Mouse (Mus musculus): ENCODE results near the gene Ppp1r37. TPM values are rescaled to one million over a fixed set of nuclear protein-coding genes. Genes with fewer than 3 reads are reported as not detected.

Gene Ppp1r37
- polyA plus RNA-seq (2015; fragmentation: Nextera tagmentation; extraction: Ambion mirVana), result 15.1 and 17.8 TPM in 2 replicates

DNA sequence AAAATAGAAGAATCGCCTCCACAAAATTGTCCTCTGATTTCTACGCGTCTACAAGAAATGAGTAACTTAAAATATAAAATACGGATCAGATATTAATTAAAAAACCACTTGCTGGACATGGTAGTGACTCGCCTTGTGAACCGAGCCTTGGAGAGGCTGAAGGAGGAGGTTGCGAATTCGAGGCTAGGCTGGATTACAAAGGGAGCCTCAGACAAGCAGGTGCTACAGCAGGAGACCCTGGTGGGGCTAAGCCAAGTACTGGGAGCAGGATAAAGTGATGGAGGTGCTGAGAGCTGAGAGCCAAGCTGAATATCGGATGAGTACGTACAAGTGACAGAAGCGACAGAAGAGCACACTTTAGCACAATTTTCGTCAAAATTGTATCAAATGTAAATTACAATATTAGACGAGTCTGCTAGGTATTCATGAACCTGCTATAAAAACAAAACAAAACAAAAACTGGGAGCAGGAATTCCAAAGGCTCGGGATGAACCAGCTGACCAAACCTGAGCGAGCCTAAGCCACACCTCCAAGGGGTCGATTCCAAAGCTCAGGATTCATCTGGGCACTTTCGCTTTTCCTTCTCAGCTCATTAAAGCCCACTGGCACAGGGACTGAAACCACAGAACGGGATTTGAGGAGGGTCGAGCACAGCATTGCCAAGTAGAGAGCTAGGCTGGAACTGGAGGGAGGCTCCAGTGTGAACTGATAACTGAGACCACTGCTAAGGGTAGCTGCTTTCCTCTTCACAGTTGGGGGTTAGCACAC lies at the start of gene Ppp1r37:
Gene Ppp1r37, minus strand, starts transcription at position 434 of the 768 bp plus-strand sequence.

DNA sequence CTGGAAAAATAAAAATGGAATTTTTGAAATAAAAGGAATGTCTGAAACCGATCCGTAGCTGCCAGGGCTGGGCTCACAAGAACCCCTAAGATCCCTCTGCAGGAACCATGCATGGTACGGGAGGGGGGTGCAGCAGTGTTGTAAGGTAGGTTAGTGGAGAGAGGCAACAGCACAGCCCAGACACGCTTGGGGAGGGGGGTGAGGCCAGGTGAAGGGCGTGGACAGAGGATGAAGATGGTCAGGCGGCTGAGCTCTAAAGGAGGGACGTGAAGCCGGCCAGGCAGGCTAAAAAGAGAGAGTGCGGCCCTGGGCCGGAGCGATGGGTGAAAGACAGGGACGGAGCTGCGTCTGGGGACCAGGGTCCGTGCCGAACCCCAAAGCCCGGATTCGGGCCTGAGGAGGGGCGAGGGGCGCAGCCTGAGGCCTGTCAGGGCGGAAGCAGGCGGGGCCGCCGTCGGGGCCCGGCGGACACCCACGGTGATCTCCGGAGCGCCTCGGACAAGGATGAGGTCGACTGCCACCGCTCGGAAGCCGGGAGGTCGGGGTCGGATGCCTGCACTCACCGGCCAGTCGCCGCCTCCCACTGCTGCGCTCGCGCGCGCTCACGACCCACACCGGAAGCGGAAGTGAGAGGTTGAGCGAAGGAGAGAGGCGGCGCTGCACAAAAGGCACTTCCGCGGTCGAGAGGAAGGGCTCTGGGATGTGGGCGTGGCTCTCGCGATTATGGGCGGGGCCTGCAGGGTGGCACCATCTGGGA lies 41.2 kb upstream of the Ppp1r37 start, which contains the start of gene Clasrp:
Gene Clasrp, minus strand, starts transcription at position 638 of the 757 bp plus-strand sequence.

DNA sequence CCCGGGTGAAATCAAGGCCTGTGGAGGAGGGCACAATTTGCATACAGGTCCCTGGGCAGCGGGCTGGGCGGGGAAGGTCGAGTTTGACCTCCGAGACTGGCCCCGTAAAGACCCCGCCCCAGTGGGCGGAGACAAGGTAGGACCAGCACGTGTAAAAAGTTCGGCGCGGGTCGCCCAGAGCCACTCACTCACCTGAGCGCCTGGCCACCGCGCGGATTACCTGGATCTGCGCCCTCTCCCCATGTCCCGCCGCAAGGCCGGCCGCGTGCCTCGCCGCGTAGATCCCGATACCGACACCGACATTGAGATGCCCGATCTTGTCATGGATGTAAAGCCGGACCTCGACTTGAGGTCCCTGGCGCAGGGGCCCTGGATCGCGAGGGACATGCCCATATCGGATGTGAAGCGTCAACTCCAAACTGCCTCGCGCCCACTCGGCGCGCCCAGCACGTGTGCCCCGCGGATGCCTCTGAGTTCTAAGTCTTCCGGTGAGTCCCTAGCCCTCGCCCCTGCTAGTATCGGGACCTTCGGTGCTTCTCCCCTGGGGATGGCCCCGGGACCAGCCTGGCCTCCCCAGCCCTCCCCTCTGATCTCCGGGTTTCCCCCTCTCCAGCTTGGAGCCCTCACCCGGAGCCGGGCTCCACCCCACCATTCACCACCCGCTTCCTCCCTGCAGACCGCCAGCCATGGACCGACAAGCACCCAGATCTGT lies 14.4 kb upstream of the Ppp1r37 start, which contains the start of the genes Zfp296 and Gemin7:
Gene Zfp296, plus strand, starts transcription at position 147 of the 712 bp plus-strand sequence.
Gene Gemin7, minus strand, starts transcription at position 455 of the 712 bp plus-strand sequence.

DNA sequence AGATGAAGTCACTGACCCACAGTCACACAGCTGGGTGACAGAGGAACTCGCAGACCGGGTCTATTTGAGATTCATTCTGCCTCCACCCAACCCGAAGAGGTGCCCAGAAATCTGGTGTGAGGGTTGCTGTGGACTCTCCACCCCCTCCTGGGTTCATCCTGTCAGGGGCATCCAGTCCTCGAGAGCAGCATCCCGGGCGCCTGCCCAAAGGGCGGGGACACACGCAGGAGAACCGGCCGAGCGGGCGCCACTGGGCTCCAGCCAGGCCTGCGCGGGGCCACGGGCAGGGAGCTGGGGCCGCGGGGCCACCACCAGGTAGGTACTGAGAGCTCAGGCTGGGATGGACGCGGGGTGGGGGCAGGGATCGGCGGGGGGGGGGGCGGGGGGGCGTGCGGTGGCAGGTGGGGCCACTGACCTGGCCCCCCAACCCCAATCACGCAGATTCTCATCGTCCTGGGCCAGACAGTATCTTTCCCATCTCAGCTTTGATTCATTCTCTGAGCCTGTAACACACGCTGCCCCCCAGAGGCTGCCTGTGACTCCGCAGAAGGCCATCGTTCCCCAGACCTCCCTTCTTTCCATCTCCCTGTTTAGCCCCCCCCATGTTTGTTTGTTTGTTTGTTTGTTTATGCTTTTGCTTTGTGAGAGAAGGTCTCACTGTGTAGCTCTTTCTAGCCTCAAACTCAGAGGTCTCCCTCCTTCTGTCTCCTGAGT lies 45.1 kb downstream of the Ppp1r37 start, which contains the start of gene Nkpd1:
Gene Nkpd1, plus strand, starts transcription at position 187 of the 714 bp plus-strand sequence.

DNA sequence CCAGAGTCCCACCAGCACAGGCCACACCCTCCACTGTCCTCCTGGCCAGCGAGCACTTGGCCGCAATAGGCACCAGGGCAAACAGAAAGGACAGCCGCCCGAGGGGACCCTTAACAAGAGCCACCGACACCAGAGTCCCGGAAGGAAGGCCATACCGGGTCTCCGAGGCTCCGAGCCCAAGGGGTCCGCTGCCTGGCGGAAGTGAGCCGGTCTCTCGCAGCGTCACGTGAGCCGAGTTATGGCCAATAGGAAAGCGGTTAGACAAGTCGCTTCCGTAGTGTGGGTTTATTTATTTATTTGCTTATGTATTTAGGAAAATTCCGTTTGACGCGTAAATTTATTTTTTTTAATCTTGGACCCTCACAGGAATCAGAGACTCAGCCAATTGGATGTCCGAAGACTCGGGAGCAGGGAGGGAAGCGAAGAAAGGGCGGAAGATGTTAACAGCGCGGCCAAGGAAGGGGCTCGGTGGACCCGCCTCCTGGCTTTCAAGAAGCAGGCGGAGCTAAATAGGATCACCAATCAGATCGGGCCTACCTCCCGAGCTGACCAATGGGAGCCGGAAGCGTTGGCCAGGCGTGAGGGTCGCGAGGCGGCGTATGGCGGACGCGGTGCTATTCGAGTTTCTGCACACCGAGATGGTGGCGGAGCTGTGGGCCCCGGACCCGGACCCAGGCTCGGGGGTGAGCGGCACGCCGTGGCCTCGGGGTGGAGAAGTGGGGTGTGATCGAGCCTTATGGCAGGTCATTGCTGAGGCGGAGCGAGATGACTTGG lies 54.5 kb downstream of the Ppp1r37 start, which contains the start of the genes Bloc1s3 and Trappc6a:
Gene Bloc1s3, minus strand, starts transcription at position 218 of the 774 bp plus-strand sequence.
Gene Trappc6a, plus strand, starts transcription at position 246 of the 774 bp plus-strand sequence.

Other genes with a start within 250 kb of the Ppp1r37 start
- 37.1 and 45.7 TPM in 2 replicates for gene Ercc1, start 218.3 kb downstream of the Ppp1r37 start, polyA plus RNA-seq (2015; fragmentation: Nextera tagmentation; extraction: Ambion mirVana)
- gene Cd3eap, start 203.6 kb downstream of the Ppp1r37 start, polyA plus RNA-seq (2015; fragmentation: Nextera tagmentation; extraction: Ambion mirVana), result 13.9 TPM in 2 replicates
- 1.4 and 2.4 TPM in 2 replicates for gene Ppp1r13l, start 203.3 kb downstream of the Ppp1r37 start, polyA plus RNA-seq (2015; fragmentation: Nextera tagmentation; extraction: Ambion mirVana)
- gene Ercc2, start 181.1 kb downstream of the Ppp1r37 start, polyA plus RNA-seq (2015; fragmentation: Nextera tagmentation; extraction: Ambion mirVana), result 5.0 and 5.1 TPM in 2 replicates
- gene Klc3, start 159.0 kb downstream of the Ppp1r37 start, polyA plus RNA-seq (2015; fragmentation: Nextera tagmentation; extraction: Ambion mirVana), result 0.12 and 1.7 TPM in 2 replicates
- gene Ckm, start 158.3 kb downstream of the Ppp1r37 start, polyA plus RNA-seq (2015; fragmentation: Nextera tagmentation; extraction: Ambion mirVana), result 17,276 and 19,625 TPM in 2 replicates
- gene Mark4, start 104.3 kb downstream of the Ppp1r37 start, polyA plus RNA-seq (2015; fragmentation: Nextera tagmentation; extraction: Ambion mirVana), result 3.4 and 4.4 TPM in 2 replicates
- 0.21 and 0.37 TPM in 2 replicates for gene Exoc3l2, start 99.7 kb downstream of the Ppp1r37 start, polyA plus RNA-seq (2015; fragmentation: Nextera tagmentation; extraction: Ambion mirVana)
- gene Bloc1s3, start 54.7 kb downstream of the Ppp1r37 start, polyA plus RNA-seq (2015; fragmentation: Nextera tagmentation; extraction: Ambion mirVana), result 1.1 and 1.6 TPM in 2 replicates
- gene Trappc6a, start 54.7 kb downstream of the Ppp1r37 start, polyA plus RNA-seq (2015; fragmentation: Nextera tagmentation; extraction: Ambion mirVana), result 50.0 and 57.3 TPM in 2 replicates
- gene Nkpd1, start 45.2 kb downstream of the Ppp1r37 start, polyA plus RNA-seq (2015; fragmentation: Nextera tagmentation; extraction: Ambion mirVana), result 0.74 TPM in 1 of 2 replicates, not detected in the other
- 0.13 and 0.15 TPM in 2 replicates for gene Zfp296, start 14.2 kb upstream of the Ppp1r37 start, polyA plus RNA-seq (2015; fragmentation: Nextera tagmentation; extraction: Ambion mirVana)
- gene Gemin7, start 14.5 kb upstream of the Ppp1r37 start, polyA plus RNA-seq (2015; fragmentation: Nextera tagmentation; extraction: Ambion mirVana), result 95.5 and 105 TPM in 2 replicates
- gene Clasrp, start 41.4 kb upstream of the Ppp1r37 start, polyA plus RNA-seq (2015; fragmentation: Nextera tagmentation; extraction: Ambion mirVana), result 18.3 and 20.7 TPM in 2 replicates
- gene Relb, start 66.4 kb upstream of the Ppp1r37 start, polyA plus RNA-seq (2015; fragmentation: Nextera tagmentation; extraction: Ambion mirVana), result 8.1 and 9.4 TPM in 2 replicates
- 46.1 and 53.3 TPM in 2 replicates for gene Clptm1, start 102.0 kb upstream of the Ppp1r37 start, polyA plus RNA-seq (2015; fragmentation: Nextera tagmentation; extraction: Ambion mirVana)
- 2.7 and 2.9 TPM in 2 replicates for gene Apoc2, start 114.9 kb upstream of the Ppp1r37 start, polyA plus RNA-seq (2015; fragmentation: Nextera tagmentation; extraction: Ambion mirVana)
- 2.2 TPM in 1 of 2 replicates, not detected in the other for gene Gm44805, start 118.3 kb upstream of the Ppp1r37 start, polyA plus RNA-seq (2015; fragmentation: Nextera tagmentation; extraction: Ambion mirVana)
- gene Apoc4, start 118.4 kb upstream of the Ppp1r37 start, polyA plus RNA-seq (2015; fragmentation: Nextera tagmentation; extraction: Ambion mirVana), result 3.4 and 21.2 TPM in 2 replicates
- 12.4 and 217 TPM in 2 replicates for gene Apoc1, start 129.6 kb upstream of the Ppp1r37 start, polyA plus RNA-seq (2015; fragmentation: Nextera tagmentation; extraction: Ambion mirVana)
- gene Apoe, start 136.1 kb upstream of the Ppp1r37 start, polyA plus RNA-seq (2015; fragmentation: Nextera tagmentation; extraction: Ambion mirVana), result 342 and 1,192 TPM in 2 replicates
- gene Tomm40, start 152.4 kb upstream of the Ppp1r37 start, polyA plus RNA-seq (2015; fragmentation: Nextera tagmentation; extraction: Ambion mirVana), result 72.8 and 86.6 TPM in 2 replicates
- gene Nectin2, start 187.4 kb upstream of the Ppp1r37 start, polyA plus RNA-seq (2015; fragmentation: Nextera tagmentation; extraction: Ambion mirVana), result 21.2 and 24.3 TPM in 2 replicates
- gene Bcam, start 207.9 kb upstream of the Ppp1r37 start, polyA plus RNA-seq (2015; fragmentation: Nextera tagmentation; extraction: Ambion mirVana), result 117 and 123 TPM in 2 replicates
- 1.1 and 1.2 TPM in 2 replicates for gene Cblc, start 233.7 kb upstream of the Ppp1r37 start, polyA plus RNA-seq (2015; fragmentation: Nextera tagmentation; extraction: Ambion mirVana)

All from skeletal muscle tissue, postnatal 0 days (tissue).